Mouse (Mus musculus): ENCODE measurements around the gene H2-Aa. TPM values are rescaled to one million over a fixed set of nuclear protein-coding genes. Genes with fewer than 3 reads are reported as not detected.

The H2-Aa gene
- polyA plus RNA-seq, 1 experiment from 2014 or later: 0.30 TPM

GRCm38 (mm10) chr17:34309225-34309624 is 21.6 kb upstream of the H2-Aa start:
- 25% methylated on average over 10 of the region's 10 CpGs for WGBS

GRCm38 (mm10) chr17:34308161-34308560 is 20.5 kb upstream of the H2-Aa start:
- H3K27me3 ChIP-seq (replicated peaks): 0 out of 2 replicates have a peak, but pooled peaks cover 3% of the 10 kb centered on the region
- H3K4me3 ChIP-seq: no peak overlapping the region
- no peak overlapping the region for H3K9ac ChIP-seq
- H3K4me1 ChIP-seq: peaks cover 4% of the 10 kb centered on the region; the same call in 1 of the 2 replicates
- H3K4me2 ChIP-seq: no peak overlapping the region
- H3K36me3 ChIP-seq (replicated peaks): no peaks in the 10 kb centered on the region
- no peak overlapping the region for H3K27ac ChIP-seq
- WGBS: 88% methylated on average over 4 of the region's 4 CpGs
- ATAC-seq (replicated peaks): no peak
- no peaks in the 10 kb centered on the region for H3K9me3 ChIP-seq

More at GRCm38 (mm10) chr17:34309225-34309624, 21.6 kb upstream of the H2-Aa start:
- peak overlapping the region; percentile 59 for H3K4me2 ChIP-seq
- ATAC-seq (replicated peaks): no peak; the same call in 1 of the 2 replicates
- H3K27ac ChIP-seq: peak overlapping the region; percentile 61
- H3K4me3 ChIP-seq: peak overlapping the region; percentile 51
- H3K36me3 ChIP-seq (replicated peaks): no peaks in the 10 kb centered on the region
- H3K9ac ChIP-seq: peak overlapping the region; percentile 47
- H3K27me3 ChIP-seq (replicated peaks): 0 out of 2 replicates have a peak, but pooled peaks cover 3% of the 10 kb centered on the region
- H3K4me1 ChIP-seq: peaks cover 4% of the 10 kb centered on the region; the same call in 1 of the 2 replicates
- no peaks in the 10 kb centered on the region for H3K9me3 ChIP-seq

- no peaks in the 10 kb centered on the region for H3K36me3 ChIP-seq (replicated peaks)
- 0 out of 2 replicates have a peak, but pooled peaks cover 3% of the 10 kb centered on the region for H3K27me3 ChIP-seq (replicated peaks)
- no peak overlapping the region for H3K27ac ChIP-seq
- H3K4me2 ChIP-seq: no peak overlapping the region
- H3K4me3 ChIP-seq: no peak overlapping the region
- peaks cover 4% of the 10 kb centered on the region; the same call in 1 of the 2 replicates for H3K4me1 ChIP-seq
- H3K9ac ChIP-seq: no peak overlapping the region
- ATAC-seq (replicated peaks): no peak
- no peaks in the 10 kb centered on the region for H3K9me3 ChIP-seq
Observed at GRCm38 (mm10) chr17:34307216-34307615, 19.6 kb upstream of the H2-Aa start.

- Histone ChIP-seq H3K27me3 (replicated peaks) (0 out of 2 replicates have a peak, but pooled peaks cover 3% of the 10 kb centered on the region), H3K4me2 (no peak overlapping the region), H3K4me1 (peaks cover 4% of the 10 kb centered on the region; the same call in 1 of the 2 replicates), H3K36me3 (replicated peaks) (no peaks in the 10 kb centered on the region), H3K9me3 (no peaks in the 10 kb centered on the region), H3K9ac (no peak overlapping the region), H3K4me3 (no peak overlapping the region), H3K27ac (no peak overlapping the region)
- WGBS: 89% methylated on average over 2 of the region's 2 CpGs
- no peak for ATAC-seq (replicated peaks)
Observed at GRCm38 (mm10) chr17:34306407-34306806, 18.8 kb upstream of the H2-Aa start.

- Histone ChIP-seq H3K27ac (no peak within 1 kb of the TSS), H3K9ac (no peak within 1 kb of the TSS), H3K4me1 (peaks cover 4% of the 10 kb centered on the region; the same call in 1 of the 2 replicates), H3K9me3 (no peaks in the 10 kb centered on the region), H3K4me3 (no peak within 1 kb of the TSS), H3K4me2 (no peak within 1 kb of the TSS), H3K36me3 (replicated peaks) (no peaks in the 10 kb centered on the region), H3K27me3 (replicated peaks) (0 out of 2 replicates have a peak, but pooled peaks cover 3% of the 10 kb centered on the region)
- ATAC-seq (replicated peaks): peak; percentile 85
Observed at GRCm38 (mm10) chr17:34305380-34306030, 17.9 kb upstream of the H2-Aa start, which contains the start of gene H2-Eb1. H2-Eb1 (plus strand) TSS chr17:34305867.

- Histone ChIP-seq H3K27ac (no peak overlapping the region), H3K9ac (no peak overlapping the region), H3K4me2 (no peak overlapping the region), H3K9me3 (no peaks in the 10 kb centered on the region), H3K4me3 (no peak overlapping the region), H3K36me3 (replicated peaks) (no peaks in the 10 kb centered on the region), H3K4me1 (peaks cover 4% of the 10 kb centered on the region; the same call in 1 of the 2 replicates), H3K27me3 (replicated peaks) (0 out of 2 replicates have a peak, but pooled peaks cover 3% of the 10 kb centered on the region)
- 38% methylated on average over 4 of the region's 4 CpGs for WGBS
- ATAC-seq (replicated peaks): no peak; the same call in 1 of the 2 replicates
Observed at GRCm38 (mm10) chr17:34304751-34305150, 17.1 kb upstream of the H2-Aa start.

GRCm38 (mm10) chr17:34303789-34304188 is 16.2 kb upstream of the H2-Aa start:
- ATAC-seq (replicated peaks): no peak
- H3K27me3 ChIP-seq (replicated peaks): 0 out of 2 replicates have a peak, but pooled peaks cover 3% of the 10 kb centered on the region
- 93% methylated on average over 2 of the region's 2 CpGs for WGBS

GRCm38 (mm10) chr17:34301670-34302190 is 14.1 kb upstream of the H2-Aa start:
- H3K9ac ChIP-seq: no peak overlapping the region
- no peaks in the 10 kb centered on the region for H3K36me3 ChIP-seq (replicated peaks)
- no peaks in the 10 kb centered on the region for H3K27me3 ChIP-seq (replicated peaks)
- H3K9me3 ChIP-seq: no peaks in the 10 kb centered on the region
- no peak overlapping the region for H3K27ac ChIP-seq
- H3K4me1 ChIP-seq: peaks cover 3% of the 10 kb centered on the region; the same call in 1 of the 2 replicates
- no peak overlapping the region for H3K4me2 ChIP-seq
- ATAC-seq (replicated peaks): no peak
- H3K4me3 ChIP-seq: no peak overlapping the region
- 93% methylated on average over 4 of the region's 4 CpGs for WGBS

More at GRCm38 (mm10) chr17:34303789-34304188, 16.2 kb upstream of the H2-Aa start:
- no peak overlapping the region for H3K4me3 ChIP-seq
- H3K9me3 ChIP-seq: no peaks in the 10 kb centered on the region
- no peak overlapping the region for H3K27ac ChIP-seq
- no peaks in the 10 kb centered on the region for H3K4me1 ChIP-seq
- H3K36me3 ChIP-seq (replicated peaks): no peaks in the 10 kb centered on the region
- H3K9ac ChIP-seq: no peak overlapping the region
- H3K4me2 ChIP-seq: no peak overlapping the region

GRCm38 (mm10) chr17:34300691-34301566 is 13.3 kb upstream of the H2-Aa start:
- H3K36me3 ChIP-seq (replicated peaks): no peaks in the 10 kb centered on the region
- H3K9ac ChIP-seq: no peak overlapping the region
- H3K4me1 ChIP-seq: peaks cover 3% of the 10 kb centered on the region; the same call in 1 of the 2 replicates
- H3K27me3 ChIP-seq (replicated peaks): no peaks in the 10 kb centered on the region
- 78% methylated on average over 23 of the region's 23 CpGs for WGBS
- H3K4me3 ChIP-seq: no peak overlapping the region
- H3K4me2 ChIP-seq: no peak overlapping the region
- no peak for ATAC-seq (replicated peaks)
- no peak overlapping the region for H3K27ac ChIP-seq
- no peaks in the 10 kb centered on the region for H3K9me3 ChIP-seq

- H3K36me3 ChIP-seq (replicated peaks): no peaks in the 10 kb centered on the region
- H3K4me3 ChIP-seq: no peak overlapping the region
- H3K4me1 ChIP-seq: peaks cover 3% of the 10 kb centered on the region; the same call in 1 of the 2 replicates
- no peaks in the 10 kb centered on the region for H3K27me3 ChIP-seq (replicated peaks)
- WGBS: 91% methylated on average over 8 of the region's 8 CpGs
- no peaks in the 10 kb centered on the region for H3K9me3 ChIP-seq
- no peak overlapping the region for H3K4me2 ChIP-seq
- H3K9ac ChIP-seq: no peak overlapping the region
- no peak overlapping the region for H3K27ac ChIP-seq
- no peak for ATAC-seq (replicated peaks)
Observed at GRCm38 (mm10) chr17:34300071-34300470, 12.4 kb upstream of the H2-Aa start.

GRCm38 (mm10) chr17:34299356-34299755 is 11.7 kb upstream of the H2-Aa start:
- Histone ChIP-seq H3K4me3 (no peak overlapping the region), H3K27me3 (replicated peaks) (no peaks in the 10 kb centered on the region), H3K36me3 (replicated peaks) (no peaks in the 10 kb centered on the region), H3K27ac (no peak overlapping the region), H3K4me2 (no peak overlapping the region), H3K9me3 (no peaks in the 10 kb centered on the region), H3K9ac (no peak overlapping the region), H3K4me1 (peaks cover 3% of the 10 kb centered on the region; the same call in 1 of the 2 replicates)
- ATAC-seq (replicated peaks): no peak
- WGBS: 67% methylated on average over 3 of the region's 3 CpGs
